Mouse (Mus musculus) T-cell, adult 66 days (primary cell): Measurements from ENCODE around the gene Trabd2b. TPM values are rescaled to one million over a fixed set of nuclear protein-coding genes. Genes with fewer than 3 reads are reported as not detected.

Experiments used
- total RNA-seq, 2 experiments: library from RNA; stranded (reverse); gene quantifications; 3 replicates in 1 of 2; 4 replicates in 1 of 2; pipeline ENCODE4 v1.2.4; 2023

Trabd2b gene
- not detected for total RNA-seq

GRCm38 (mm10) chr4:114406355-114407101 is at the start of gene Trabd2b:
Gene Trabd2b (plus strand): TSS chr4:114406724.

Other genes with a start within 250 kb of the Trabd2b start
- gene Skint11, start 243.3 kb upstream of the Trabd2b start, total RNA-seq, result not detected